Mouse (Mus musculus) forebrain, embryonic 16.5 days (tissue): ENCODE measurements around the gene Dmbt1. TPM values are rescaled to one million over a fixed set of nuclear protein-coding genes. Genes with fewer than 3 reads are reported as not detected.

Experiments used
- ATAC-seq: fragments of 200-750 bp; cut with Nextera tagmentation; 2 replicates; pipeline ENCODE4 v1.8.0; 2017; ENCODE audit warnings: mild to moderate bottlenecking, moderate library complexity
- H3K27ac ChIP-seq: fragments of 300-500 bp; sonication (generic); 2 replicates; pipeline ENCODE4 v1.5.1; 2014; ENCODE audit warnings: low read length, control low read depth
- H3K27me3 ChIP-seq: fragments of 300-500 bp; sonication (generic); replicated peaks from 2 replicates; pipeline ENCODE4 v1.6.1; 2014; ENCODE audit warnings: low read length; ENCODE audit not compliant: control insufficient read depth, insufficient read depth
- H3K36me3 ChIP-seq: fragments of 300-500 bp; sonication (generic); 2 replicates; pipeline ENCODE4 v1.6.1; 2014; ENCODE audit not compliant: control insufficient read depth, insufficient read depth
- H3K4me1 ChIP-seq: fragments of 300-500 bp; sonication (generic); replicated peaks from 2 replicates; pipeline ENCODE4 v1.6.1; 2014; ENCODE audit warnings: low read length; ENCODE audit not compliant: control insufficient read depth, insufficient read depth
- H3K4me2 ChIP-seq: fragments of 300-500 bp; sonication (generic); 2 replicates; pipeline ENCODE4 v1.6.1; 2014; ENCODE audit warnings: mild to moderate bottlenecking, low read length, control low read depth
- H3K4me3 ChIP-seq: fragments of 300-500 bp; sonication (generic); replicated peaks from 2 replicates; pipeline ENCODE4 v1.5.1; 2014; ENCODE audit warnings: mild to moderate bottlenecking, low read length, control low read depth
- H3K9ac ChIP-seq: fragments of 300-500 bp; sonication (generic); replicated peaks from 2 replicates; pipeline ENCODE4 v1.6.1; 2014; ENCODE audit warnings: low read depth, low read length, control low read depth
- H3K9me3 ChIP-seq: fragments of 300-500 bp; sonication (generic); 2 replicates; pipeline ENCODE4 v1.6.1; 2016; ENCODE audit warnings: low read length; ENCODE audit not compliant: control insufficient read depth
- WGBS: fragments of 180-500 bp; shearing (Covaris S2); extraction: QIAGEN DNeasy Blood & Tissue Kit; methylation state at CpG from one replicate; pipeline ENCODE4 v1.1.7; 2014; 5-methylcytosine and 5-hydroxymethylcytosine counted together
- polyA plus RNA-seq: library from polyadenylated mRNA; unstranded; fragments of >200 nt; fragmentation: Nextera tagmentation; extraction: Ambion mirVana; gene quantifications from 2 replicates; pipeline ENCODE4 v1.2.1, GENCODE M21; 2015

Dmbt1 gene
- polyA plus RNA-seq, 1 experiment from 2014 or later: not detected

- no peaks in the 10 kb centered on the region for H3K4me1 ChIP-seq
- 77% methylated on average over 3 of the region's 3 CpGs for WGBS
- H3K9me3 ChIP-seq: no peaks in the 10 kb centered on the region
- ATAC-seq: no peak
- no peak overlapping the region for H3K9ac ChIP-seq
- no peaks in the 10 kb centered on the region for H3K27me3 ChIP-seq
- H3K27ac ChIP-seq: no peak overlapping the region
- H3K4me3 ChIP-seq: no peak overlapping the region
- H3K36me3 ChIP-seq: no peaks in the 10 kb centered on the region
- no peak overlapping the region for H3K4me2 ChIP-seq
These were observed 118.3 kb downstream of the Dmbt1 start for GRCm38 (mm10) chr7:131150179-131150578.

GRCm38 (mm10) chr7:131153044-131153443 is 121.2 kb downstream of the Dmbt1 start:
- no peak for ATAC-seq
- WGBS: 91% methylated on average over 5 of the region's 5 CpGs
- no peak overlapping the region for H3K4me3 ChIP-seq
- no peak overlapping the region for H3K9ac ChIP-seq
- no peaks in the 10 kb centered on the region for H3K36me3 ChIP-seq
- no peaks in the 10 kb centered on the region for H3K4me1 ChIP-seq
- H3K27me3 ChIP-seq: no peaks in the 10 kb centered on the region
- no peak overlapping the region for H3K4me2 ChIP-seq
- H3K27ac ChIP-seq: no peak overlapping the region
- H3K9me3 ChIP-seq: no peaks in the 10 kb centered on the region

- H3K9ac ChIP-seq: no peak overlapping the region
- H3K27me3 ChIP-seq: no peaks in the 10 kb centered on the region
- no peaks in the 10 kb centered on the region for H3K4me1 ChIP-seq
- no peaks in the 10 kb centered on the region for H3K9me3 ChIP-seq
- no peaks in the 10 kb centered on the region for H3K36me3 ChIP-seq
- no peak overlapping the region for H3K4me3 ChIP-seq
- no peak overlapping the region for H3K27ac ChIP-seq
- WGBS: 77% methylated on average over 7 of the region's 7 CpGs
- no peak for ATAC-seq
- H3K4me2 ChIP-seq: no peak overlapping the region
These were observed 130.4 kb downstream of the Dmbt1 start for GRCm38 (mm10) chr7:131162251-131162650.

GRCm38 (mm10) chr7:131167771-131168170 is 135.9 kb downstream of the Dmbt1 start:
- Histone ChIP-seq H3K27me3 (no peaks in the 10 kb centered on the region), H3K4me3 (no peak overlapping the region), H3K27ac (no peak overlapping the region), H3K4me1 (no peaks in the 10 kb centered on the region), H3K9me3 (no peaks in the 10 kb centered on the region), H3K4me2 (no peak overlapping the region), H3K36me3 (no peaks in the 10 kb centered on the region), H3K9ac (no peak overlapping the region)
- WGBS: 82% methylated on average over 3 of the region's 3 CpGs
- ATAC-seq: no peak

GRCm38 (mm10) chr7:131169099-131169498 is 137.2 kb downstream of the Dmbt1 start:
- Histone ChIP-seq H3K27ac (no peak overlapping the region), H3K9me3 (no peaks in the 10 kb centered on the region), H3K27me3 (no peaks in the 10 kb centered on the region), H3K9ac (no peak overlapping the region), H3K4me1 (no peaks in the 10 kb centered on the region), H3K36me3 (no peaks in the 10 kb centered on the region), H3K4me2 (no peak overlapping the region), H3K4me3 (no peak overlapping the region)
- WGBS: 73% methylated on average over 2 of the region's 2 CpGs
- no peak for ATAC-seq

Other genes with a start within 250 kb of the Dmbt1 start
- gene Plekha1, start 166.3 kb upstream of the Dmbt1 start, polyA plus RNA-seq: 57.1 and 58.9 TPM in 2 replicates
- gene Htra1, start 95.9 kb upstream of the Dmbt1 start, polyA plus RNA-seq: 20.4 and 27.9 TPM in 2 replicates
- gene 4933402N03Rik, start 114.3 kb downstream of the Dmbt1 start, polyA plus RNA-seq: not detected in 2 replicates
- not detected in 2 replicates for gene 5430419D17Rik, start 142.3 kb downstream of the Dmbt1 start, polyA plus RNA-seq